Mouse (Mus musculus): Measurements from ENCODE around the gene Glcci1. TPM values are rescaled to one million over a fixed set of nuclear protein-coding genes. Genes with fewer than 3 reads are reported as not detected.

Gene Glcci1
- total and polyA plus RNA-seq, 3 experiments, result 1.9 to 3.5 (median 2.4) TPM

DNA sequence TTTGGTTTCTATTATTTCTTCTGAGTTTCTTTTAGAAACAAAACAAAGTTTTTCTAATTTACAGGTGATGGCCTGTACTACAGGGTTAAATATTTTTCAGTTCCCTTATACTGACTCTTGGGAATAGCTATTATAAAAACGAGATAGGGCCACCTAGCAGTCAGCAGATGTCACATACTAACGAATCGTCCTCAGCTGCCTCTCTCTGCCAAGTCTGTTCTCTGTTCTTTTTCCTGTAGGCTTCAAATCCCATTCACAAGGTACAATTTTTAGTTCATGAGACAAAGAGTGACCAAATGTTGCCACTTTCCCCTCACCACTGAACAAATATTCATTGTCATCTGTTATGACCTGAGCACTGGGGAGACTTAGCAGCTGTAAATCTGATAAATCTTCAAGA, 5.4 kb upstream of the Glcci1 start (continued):
- TF ChIP-seq POLR2AphosphoS2 (IDR thresholded peaks at IDR 0.05; ENCODE audit: low read depth, low read length) (no peak), MAX (IDR thresholded peaks at IDR 0.05; ENCODE audit: low read length) (no peak), MEF2A (IDR thresholded peaks at IDR 0.05; ENCODE audit: borderline replicate concordance, low read depth, low read length) (no peak)

DNA sequence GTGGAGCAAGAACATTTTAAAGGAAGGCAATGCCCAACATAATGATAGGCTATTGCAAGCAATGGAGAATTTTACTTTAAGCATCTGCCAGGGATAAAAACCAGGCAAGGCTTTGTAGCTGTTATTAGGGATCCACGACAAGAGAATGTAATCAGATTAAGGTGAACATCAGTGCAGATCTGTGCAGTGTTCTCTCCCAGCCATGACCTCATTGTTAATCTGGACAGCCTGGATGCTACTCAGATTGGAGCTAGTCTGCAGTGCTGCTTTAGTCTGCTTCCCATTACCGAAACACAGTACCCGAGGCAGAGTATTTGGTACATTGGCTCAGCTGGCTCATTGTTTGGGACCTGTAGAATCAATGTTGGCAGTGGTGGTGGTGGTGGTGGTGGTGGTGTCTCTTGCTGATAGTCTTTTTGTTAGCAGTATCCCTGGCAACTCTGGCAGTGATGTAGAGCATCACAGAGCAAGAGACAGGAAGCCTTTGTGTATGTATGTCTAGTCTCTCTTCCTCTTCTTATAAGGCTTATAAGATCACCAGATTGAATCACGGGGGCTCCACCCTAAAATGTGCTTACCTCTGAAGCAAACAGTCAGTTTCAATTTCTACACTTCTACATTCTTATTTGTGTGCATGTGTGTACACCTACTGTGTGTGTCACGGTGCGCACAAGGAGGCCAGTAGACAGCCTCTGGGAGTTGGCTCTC, 4.7 kb upstream of the Glcci1 start:
- in situ Hi-C loops (cut with MboI; ENCODE audit: low pct_ligation_motif_present, low pct_unique_long_range_greater_than_20kb, low sequenced_read_pairs) (loop anchor here (10.0 kb wide), 1 partner anchor 150 kb away; no protein-coding TSS in a partner anchor), dilution Hi-C loops (cut with MboI; ENCODE audit: extremely low pct_ligation_motif_present, extremely low pct_unique_long_range_greater_than_20kb, low sequenced_read_pairs) (no loop called here)
- Histone ChIP-seq H3K4me3 (replicated peaks in 1 of 3; ENCODE audit: low read depth in 2 of 3, low read length in 2 of 3, poor library complexity in 1 of 3) (no peak overlapping the region), H3K9ac (ENCODE audit: insufficient read depth, low read depth) (peak overlapping the region; percentile 61; the same call in 1 of the 2 replicates), H3K36me3 (replicated peaks in 1 of 2; ENCODE audit: control insufficient read depth in 1 of 2, insufficient read depth in 1 of 2, low read length in 1 of 2) (no peaks in the 10 kb centered on the region), H3K27ac (ENCODE audit: insufficient read depth, low read depth) (no peak overlapping the region), H3K4me1 (ENCODE audit: control insufficient read depth in 1 of 2, insufficient read depth in 2 of 2) (peaks cover 11 to 58% of the 10 kb centered on the region in 2 experiments), H3K9me3 (replicated peaks; ENCODE audit: low read length) (peaks cover 3% of the 10 kb centered on the region), H3K4me2 (ENCODE audit: insufficient read depth, low read depth, poor library complexity, severe bottlenecking) (peak overlapping the region; percentile 82), H3K79me2 (replicated peaks; ENCODE audit: control insufficient read depth, extremely low read depth, insufficient read depth, poor library complexity, severe bottlenecking) (no peaks in the 10 kb centered on the region; the same call in 1 of the 2 replicates), H3K27me3 (replicated peaks) (no peaks in the 10 kb centered on the region)
- no peak for DNase-seq (ENCODE audit: extremely low read depth)
- TF ChIP-seq ZKSCAN1 (IDR thresholded peaks at IDR 0.05; ENCODE audit: borderline replicate concordance, low read depth, low read length) (peak; percentile 83), TBP (conservative IDR thresholded peaks at IDR 0.05; ENCODE audit: low read depth, low read length) (no peak), EP300 (IDR thresholded peaks at IDR 0.05; ENCODE audit: low read length) (0 out of 2 replicates have a peak, but pooled peaks have one; percentile 27)

DNA sequence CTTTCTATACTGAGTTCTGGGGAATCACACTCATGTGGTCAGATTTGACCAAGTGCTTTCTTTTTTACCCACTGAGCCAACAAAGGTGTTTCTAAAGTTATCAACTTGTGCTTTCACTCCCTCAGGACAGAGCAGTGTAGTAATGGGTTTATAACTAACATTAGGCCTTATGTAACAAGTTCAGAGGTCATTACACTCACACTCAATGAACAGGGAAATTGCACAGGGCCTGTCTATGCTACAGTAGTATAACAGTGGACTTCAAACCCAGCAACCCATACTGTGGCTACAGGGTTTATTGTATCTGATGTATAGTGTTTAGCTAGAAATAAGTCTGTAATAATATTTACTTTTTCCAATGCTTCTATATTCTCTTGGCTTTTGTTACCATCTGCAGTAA, 2.8 kb upstream of the Glcci1 start:
- H3K4me3 ChIP-seq (replicated peaks in 1 of 3; ENCODE audit: low read depth in 2 of 3, low read length in 2 of 3, poor library complexity in 1 of 3), result no peak overlapping the region
- dilution Hi-C loops (cut with MboI; ENCODE audit: extremely low pct_ligation_motif_present, extremely low pct_unique_long_range_greater_than_20kb, low sequenced_read_pairs), result no loop called here
- H3K27ac ChIP-seq (ENCODE audit: insufficient read depth, low read depth), result no peak overlapping the region
- H3K27me3 ChIP-seq (replicated peaks), result no peaks in the 10 kb centered on the region
- no peak overlapping the region for H3K9ac ChIP-seq (ENCODE audit: insufficient read depth, low read depth)
- in situ Hi-C loops (cut with MboI; ENCODE audit: low pct_ligation_motif_present, low pct_unique_long_range_greater_than_20kb, low sequenced_read_pairs), result loop anchor here (10.0 kb wide), 1 partner anchor 152 kb away; no protein-coding TSS in a partner anchor
- H3K4me2 ChIP-seq (ENCODE audit: insufficient read depth, low read depth, poor library complexity, severe bottlenecking), result peak overlapping the region; percentile 38; the same call in 1 of the 2 replicates
- TF ChIP-seq UBTF (IDR thresholded peaks at IDR 0.05; ENCODE audit: low read depth, low read length) (no peak), MXI1 (IDR thresholded peaks at IDR 0.05; ENCODE audit: low read depth, low read length) (no peak), USF2 (conservative IDR thresholded peaks at IDR 0.05; ENCODE audit: low read depth, low read length) (no peak), HCFC1 (IDR thresholded peaks at IDR 0.05; ENCODE audit: low read depth, low read length) (no peak), CHD1 (IDR thresholded peaks at IDR 0.05; ENCODE audit: low read depth, low read length) (no peak), RAD21 (IDR thresholded peaks at IDR 0.05; ENCODE audit: low read depth, low read length) (no peak), MYC (IDR thresholded peaks at IDR 0.05; ENCODE audit: low read depth, low read length) (no peak), E2F4 (IDR thresholded peaks at IDR 0.05; ENCODE audit: insufficient replicate concordance, low read depth, low read length) (no peak), KAT2A (IDR thresholded peaks at IDR 0.05; ENCODE audit: insufficient replicate concordance, low read length) (no peak), GABPA (IDR thresholded peaks at IDR 0.05; ENCODE audit: insufficient replicate concordance, low read depth, low read length) (no peak), SIN3A (IDR thresholded peaks at IDR 0.05; ENCODE audit: low read length) (no peak), IRF4 (IDR thresholded peaks at IDR 0.05; ENCODE audit: low read depth, low read length) (no peak), MAX (IDR thresholded peaks at IDR 0.05; ENCODE audit: low read length) (no peak), JUN (IDR thresholded peaks at IDR 0.05; ENCODE audit: insufficient read depth, low read depth, low read length) (no peak), NELFE (IDR thresholded peaks at IDR 0.05; ENCODE audit: low read depth, low read length) (no peak)
- DNase-seq (ENCODE audit: extremely low read depth), result no peak
- H3K79me2 ChIP-seq (replicated peaks; ENCODE audit: control insufficient read depth, extremely low read depth, insufficient read depth, poor library complexity, severe bottlenecking), result peaks cover 19% of the 10 kb centered on the region
- no peaks in the 10 kb centered on the region for H3K36me3 ChIP-seq (replicated peaks in 1 of 2; ENCODE audit: control insufficient read depth in 1 of 2, insufficient read depth in 1 of 2, low read length in 1 of 2)
- no peaks in the 10 kb centered on the region for H3K9me3 ChIP-seq (replicated peaks; ENCODE audit: low read length)
- H3K4me1 ChIP-seq (ENCODE audit: control insufficient read depth in 1 of 2, insufficient read depth in 2 of 2), result peaks cover 11 to 62% of the 10 kb centered on the region in 2 experiments
